Mouse (Mus musculus): ENCODE measurements around the gene Thy1.

DNA sequence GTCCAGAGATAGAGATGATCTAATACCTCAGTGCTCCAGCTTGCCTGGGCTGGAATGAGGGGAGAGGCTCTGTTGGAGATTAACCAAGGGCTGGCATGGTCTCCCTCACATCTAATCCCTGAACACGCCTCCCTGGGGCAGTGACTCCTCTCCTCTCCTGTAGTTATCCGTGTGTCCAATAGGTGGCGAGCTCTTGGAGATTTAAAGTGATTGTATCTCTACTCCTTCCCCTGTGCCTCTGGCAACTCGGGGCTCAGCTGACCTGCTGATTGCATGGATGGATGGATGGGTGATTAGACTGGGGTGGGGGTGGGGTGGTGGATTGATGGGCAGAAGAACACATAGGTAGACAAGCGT lies 33.6 kb downstream of the Thy1 start:
- TF ChIP-seq CHD2 (IDR thresholded peaks at IDR 0.05; ENCODE audit: low read depth, low read length) (no peak), ZC3H11A (IDR thresholded peaks at IDR 0.05; ENCODE audit: borderline replicate concordance, low read depth, low read length) (no peak), ZNF384 (IDR thresholded peaks at IDR 0.05; ENCODE audit: low read depth, low read length) (no peak), MAFK (IDR thresholded peaks at IDR 0.05; ENCODE audit: insufficient read depth, low read depth, low read length) (no peak), HCFC1 (IDR thresholded peaks at IDR 0.05; ENCODE audit: borderline replicate concordance, insufficient read depth, low read length) (no peak)

Measured in ES-E14 (cell line).